Mouse (Mus musculus) E14TG2a.4 (cell line): ENCODE data around the gene Pllp.

Experiments
- H3K27me3 ChIP-seq: 2 replicates; pipeline ENCODE4 v1.6.1; 2014; ENCODE audit warnings: low read length, control low read depth; ENCODE audit not compliant: insufficient read depth
- H3K36me3 ChIP-seq: 2 replicates; pipeline ENCODE4 v1.6.1; 2014; ENCODE audit warnings: low read length, control low read depth; ENCODE audit not compliant: insufficient read depth
- H3K4me1 ChIP-seq: replicated peaks from 2 replicates; pipeline ENCODE4 v1.6.1; 2014; ENCODE audit warnings: low read depth, low read length, control low read depth
- H3K4me3 ChIP-seq: replicated peaks from 2 replicates; pipeline ENCODE4 v1.5.1; 2014; ENCODE audit warnings: mild to moderate bottlenecking, low read length
- H3K9me3 ChIP-seq: 2 replicates; pipeline ENCODE4 v1.6.1; 2014; ENCODE audit warnings: low read length, control low read depth
- CTCF ChIP-seq: conservative IDR thresholded peaks from 2 replicates; pipeline ENCODE4 v1.5.1; 2014; ENCODE audit warnings: low read length
- NANOG ChIP-seq: IDR thresholded peaks from 2 replicates; pipeline ENCODE4 v1.6.1; 2014; ENCODE audit warnings: borderline replicate concordance, low read length, mixed read lengths
- POU5F1 ChIP-seq: IDR thresholded peaks from 2 replicates; pipeline ENCODE4 v1.6.1; 2014; ENCODE audit warnings: low read length, borderline replicate concordance

The Pllp gene

DNA sequence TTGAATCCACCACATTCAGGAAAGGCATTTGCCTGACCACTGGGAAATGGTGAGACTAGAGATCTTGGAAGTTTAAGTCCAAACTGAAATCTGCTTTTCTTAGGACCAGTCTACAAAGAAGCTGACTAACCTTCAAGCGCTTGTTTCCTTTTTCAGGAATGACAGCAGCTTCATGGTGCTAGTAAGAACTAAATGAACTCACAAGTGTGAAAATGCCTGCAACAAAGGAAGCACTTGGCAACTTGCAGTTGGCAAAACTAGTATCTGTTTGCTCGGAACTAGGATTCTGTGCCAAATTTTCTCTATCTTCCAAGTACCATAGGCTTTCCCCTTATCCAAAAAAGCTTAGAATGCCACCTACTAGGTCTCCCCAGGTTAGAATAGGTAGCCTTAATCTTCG is 49.9 kb downstream of the Pllp start:
- Histone ChIP-seq H3K4me3 (no peak overlapping the region), H3K27me3 (no peaks in the 10 kb centered on the region), H3K4me1 (0 out of 2 replicates have a peak, but pooled peaks cover 5% of the 10 kb centered on the region), H3K9me3 (no peaks in the 10 kb centered on the region), H3K36me3 (peaks cover 40% of the 10 kb centered on the region)
- no peak for TF ChIP-seq NANOG
- no peak for TF ChIP-seq CTCF
- no peak for TF ChIP-seq POU5F1

DNA sequence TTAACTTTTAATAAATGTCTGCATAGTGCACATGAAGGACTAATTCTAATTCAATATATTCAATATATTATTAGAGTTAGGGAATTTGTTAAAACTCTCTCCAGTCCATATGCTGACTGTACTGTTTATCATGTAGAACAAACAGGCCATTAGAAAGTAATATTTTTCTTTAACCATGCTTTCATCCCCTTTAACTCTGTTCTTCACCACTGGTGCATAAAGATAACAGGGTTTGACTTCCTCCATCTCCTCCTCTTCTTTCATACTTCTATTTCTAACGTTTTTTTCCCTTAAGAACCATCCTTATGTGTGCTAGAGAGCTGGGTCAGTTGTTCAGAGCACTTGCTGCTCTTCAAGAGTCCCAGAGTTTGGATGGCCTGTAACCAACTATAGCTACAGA is 50.9 kb downstream of the Pllp start:
- Histone ChIP-seq H3K9me3 (no peaks in the 10 kb centered on the region), H3K27me3 (no peaks in the 10 kb centered on the region), H3K4me3 (no peak overlapping the region), H3K4me1 (0 out of 2 replicates have a peak, but pooled peaks cover 5% of the 10 kb centered on the region), H3K36me3 (peaks cover 45% of the 10 kb centered on the region)
- TF ChIP-seq NANOG (no peak), CTCF (no peak), POU5F1 (no peak)

DNA sequence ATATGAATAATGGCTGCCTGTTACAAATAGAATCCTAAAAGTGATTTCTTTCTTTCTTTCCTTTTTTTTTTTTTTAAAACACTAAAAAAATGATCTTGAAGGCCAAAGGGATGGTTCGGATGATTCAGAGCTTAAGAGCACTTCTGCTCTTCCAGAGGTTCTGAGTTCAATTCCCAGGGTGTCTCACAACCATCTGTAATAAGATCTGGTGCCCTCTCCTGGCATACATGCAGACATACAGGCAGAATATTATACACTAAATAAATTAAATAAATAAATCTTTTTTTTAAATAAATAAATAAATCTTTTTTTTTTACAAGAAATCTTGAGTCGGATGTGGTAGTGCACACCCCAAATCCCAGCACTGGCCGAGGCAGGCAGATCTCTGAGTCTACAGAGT is 54.1 kb downstream of the Pllp start:
- no peak overlapping the region for H3K4me3 ChIP-seq
- no peaks in the 10 kb centered on the region for H3K9me3 ChIP-seq
- H3K4me1 ChIP-seq, result no peaks in the 10 kb centered on the region
- no peak for TF ChIP-seq NANOG
- TF ChIP-seq CTCF, result no peak
- H3K36me3 ChIP-seq, result peaks cover 65% of the 10 kb centered on the region
- no peaks in the 10 kb centered on the region for H3K27me3 ChIP-seq

DNA sequence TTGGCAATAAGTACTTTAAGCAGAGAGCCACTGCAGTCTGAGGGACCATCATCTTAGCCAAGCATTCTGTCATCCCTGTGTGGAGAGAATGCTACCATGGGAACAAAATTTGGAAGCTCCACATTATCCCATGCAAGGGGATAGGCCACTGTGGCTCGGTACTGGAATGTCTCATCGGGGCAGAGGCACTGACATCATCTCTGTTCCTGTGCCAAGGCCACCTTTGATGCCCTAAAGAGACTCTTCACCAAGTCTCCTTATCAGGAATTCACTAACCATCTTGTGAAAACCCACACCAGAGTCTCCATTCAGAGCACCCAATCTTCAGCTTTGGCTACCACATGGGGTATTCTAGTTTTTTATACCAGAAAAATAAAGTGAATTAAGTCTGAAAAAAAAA is 54.9 kb downstream of the Pllp start:
- no peaks in the 10 kb centered on the region for H3K4me1 ChIP-seq
- H3K4me3 ChIP-seq, result no peak overlapping the region
- no peaks in the 10 kb centered on the region for H3K27me3 ChIP-seq
- peaks cover 64% of the 10 kb centered on the region for H3K36me3 ChIP-seq
- no peaks in the 10 kb centered on the region for H3K9me3 ChIP-seq
- no peak for TF ChIP-seq CTCF
- no peak for TF ChIP-seq POU5F1
- TF ChIP-seq NANOG, result no peak

DNA sequence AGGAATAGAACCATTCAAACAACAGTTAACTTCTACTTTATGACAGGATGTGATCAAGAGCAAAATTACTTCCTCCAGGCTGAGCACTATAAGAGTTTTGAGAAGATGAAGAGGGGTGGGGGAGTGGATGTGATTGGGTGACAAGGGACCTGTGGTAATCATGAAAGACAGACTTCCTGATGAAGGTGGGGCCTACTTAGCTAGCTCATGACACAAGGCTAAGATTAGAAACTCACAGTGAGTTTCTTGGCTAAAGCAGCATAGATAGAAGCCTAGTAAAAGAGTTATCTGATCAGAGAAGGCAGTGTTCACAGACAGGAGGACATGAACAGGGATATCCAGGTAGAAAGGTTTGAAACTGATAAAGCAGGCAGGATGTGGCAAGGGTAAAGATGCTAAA is 61.9 kb downstream of the Pllp start:
- no peaks in the 10 kb centered on the region for H3K9me3 ChIP-seq
- no peak overlapping the region for H3K4me3 ChIP-seq
- H3K36me3 ChIP-seq, result peaks cover 64% of the 10 kb centered on the region
- no peak for TF ChIP-seq NANOG
- no peak for TF ChIP-seq POU5F1
- TF ChIP-seq CTCF, result no peak
- no peaks in the 10 kb centered on the region for H3K27me3 ChIP-seq
- H3K4me1 ChIP-seq, result no peaks in the 10 kb centered on the region

DNA sequence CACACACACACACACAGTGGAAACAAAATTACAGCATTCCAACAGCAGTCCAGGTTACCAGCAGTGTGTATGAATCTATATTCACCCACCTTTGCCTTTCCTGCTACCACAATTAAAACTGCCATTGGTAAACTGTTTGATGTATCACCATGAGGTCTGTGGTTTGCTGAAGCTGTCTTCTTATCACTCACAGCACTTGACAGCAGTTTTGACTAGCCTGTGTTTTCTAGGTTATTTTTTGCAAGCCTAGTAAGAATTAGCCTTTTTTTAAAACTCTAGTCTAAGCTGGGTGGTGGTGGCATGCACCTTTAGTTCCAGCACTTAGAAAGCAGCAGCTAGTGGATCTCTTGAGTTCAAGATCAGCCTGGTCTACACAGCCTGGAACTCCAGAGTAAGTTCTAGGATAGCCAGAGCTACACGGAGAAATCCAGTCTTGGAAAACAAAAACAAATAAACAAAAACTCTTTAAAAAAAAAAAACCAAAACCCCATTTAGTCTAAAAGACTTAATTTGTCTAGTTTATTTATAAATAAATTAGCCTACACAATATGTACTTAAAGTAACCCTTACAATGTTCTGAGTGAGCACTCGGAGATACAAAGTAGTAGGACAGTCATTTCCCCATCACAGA is 62.4 kb downstream of the Pllp start:
- Histone ChIP-seq H3K4me1 (no peaks in the 10 kb centered on the region), H3K27me3 (no peaks in the 10 kb centered on the region), H3K36me3 (peaks cover 59% of the 10 kb centered on the region), H3K4me3 (no peak overlapping the region), H3K9me3 (no peaks in the 10 kb centered on the region)
- TF ChIP-seq NANOG, result no peak
- no peak for TF ChIP-seq CTCF
- TF ChIP-seq POU5F1, result no peak
